Mouse (Mus musculus) A20 (cell line): ENCODE measurements at regions not wholly inside any gene's neighbourhood (a gene's known extent, or its start where the extent isn't known, plus 50 kb on each side); places are given as distances from the start of the nearest gene placed in this dataset.
A peak's percentile ranks its signal among the peaks of the same experiment; 100 is the strongest.
"Not testable (repeated sequence)": the region's sequence is repeated elsewhere in the genome, so short reads cannot be mapped to it uniquely, and the experiment has no call there.

Experiments used
- DNase-seq: peaks from one replicate; pipeline ENCODE4 v3.0.0-alpha.2; 2011; ENCODE audit warnings: low read depth, low spot score

GRCm38 (mm10) chr9:31653788-31654187 is 189.5 kb upstream of the Tmem45b start:
- no peak for DNase-seq

- DNase-seq = no peak
Measured at GRCm38 (mm10) chr9:31650362-31651130, 186.3 kb upstream of the Tmem45b start.

GRCm38 (mm10) chr9:31649073-31649472 is 184.8 kb upstream of the Tmem45b start:
- DNase-seq = no peak

GRCm38 (mm10) chr9:31648551-31648950 is 184.3 kb upstream of the Tmem45b start:
- DNase-seq = no peak

- DNase-seq = no peak
Measured at GRCm38 (mm10) chr9:31645114-31645513, 180.9 kb upstream of the Tmem45b start.

GRCm38 (mm10) chr9:31644106-31644505 is 179.8 kb upstream of the Tmem45b start:
- no peak for DNase-seq

- DNase-seq = no peak
Measured at GRCm38 (mm10) chr9:31642169-31642568, 177.9 kb upstream of the Tmem45b start.

- DNase-seq = no peak
Measured at GRCm38 (mm10) chr9:31628291-31628690, 164.0 kb upstream of the Tmem45b start.

DNA sequence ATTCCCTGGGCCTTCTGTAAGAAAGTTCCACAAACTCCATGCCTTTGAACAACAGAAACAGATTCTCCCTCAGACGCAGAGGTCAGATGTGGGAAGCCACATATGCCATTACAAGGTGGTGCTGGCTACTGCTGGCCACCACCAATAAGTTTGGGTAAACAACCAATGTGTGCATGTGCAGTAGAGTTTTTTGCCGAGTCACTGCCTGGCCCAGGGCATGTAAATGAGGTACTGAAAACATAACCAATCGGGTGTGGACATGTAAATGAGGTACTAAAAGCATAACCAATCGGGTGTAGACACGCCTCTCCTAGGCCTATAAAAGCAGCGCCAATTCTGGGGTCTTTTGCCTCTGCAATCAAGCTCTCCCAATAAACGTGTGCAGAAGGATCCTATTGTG is 157.3 kb upstream of the Tmem45b start:
- not testable (repeated sequence) for DNase-seq

- no peak for DNase-seq
Measured at GRCm38 (mm10) chr9:31619344-31619743, 155.1 kb upstream of the Tmem45b start.

DNA sequence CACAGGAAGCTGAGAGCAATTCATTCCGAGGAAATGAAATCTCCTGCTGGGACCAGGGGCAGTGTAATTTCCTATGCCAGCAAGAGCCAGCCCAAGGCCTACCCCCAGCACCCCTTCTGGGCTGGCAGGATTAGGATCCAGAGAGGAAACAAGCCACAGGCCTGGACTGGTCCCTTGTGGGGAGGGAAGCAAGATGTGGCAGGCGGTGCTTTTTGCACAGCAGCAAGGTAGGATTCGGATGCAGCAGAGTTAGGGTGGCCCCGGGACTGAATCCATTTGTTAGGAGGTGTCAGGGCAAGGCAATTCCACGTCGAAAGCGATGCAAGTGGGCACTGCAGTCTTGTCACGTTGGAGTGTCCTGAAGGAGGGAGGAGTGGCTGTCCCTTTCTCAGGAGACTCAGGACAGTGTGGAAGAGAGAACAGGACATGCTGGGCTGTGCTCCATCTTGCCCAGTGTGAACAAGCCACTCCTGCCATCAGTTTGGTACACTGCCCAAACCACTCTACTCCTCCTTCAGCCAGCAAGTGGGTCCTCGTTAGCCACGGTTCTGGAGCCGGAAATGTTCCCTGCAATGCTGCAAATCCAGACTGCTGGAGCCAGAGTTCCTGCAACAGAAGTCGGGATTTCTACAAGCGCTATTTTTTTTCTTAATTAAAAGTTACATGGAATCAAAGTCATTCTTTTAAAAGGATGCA is 150.1 kb upstream of the Tmem45b start:
- no peak for DNase-seq

DNA sequence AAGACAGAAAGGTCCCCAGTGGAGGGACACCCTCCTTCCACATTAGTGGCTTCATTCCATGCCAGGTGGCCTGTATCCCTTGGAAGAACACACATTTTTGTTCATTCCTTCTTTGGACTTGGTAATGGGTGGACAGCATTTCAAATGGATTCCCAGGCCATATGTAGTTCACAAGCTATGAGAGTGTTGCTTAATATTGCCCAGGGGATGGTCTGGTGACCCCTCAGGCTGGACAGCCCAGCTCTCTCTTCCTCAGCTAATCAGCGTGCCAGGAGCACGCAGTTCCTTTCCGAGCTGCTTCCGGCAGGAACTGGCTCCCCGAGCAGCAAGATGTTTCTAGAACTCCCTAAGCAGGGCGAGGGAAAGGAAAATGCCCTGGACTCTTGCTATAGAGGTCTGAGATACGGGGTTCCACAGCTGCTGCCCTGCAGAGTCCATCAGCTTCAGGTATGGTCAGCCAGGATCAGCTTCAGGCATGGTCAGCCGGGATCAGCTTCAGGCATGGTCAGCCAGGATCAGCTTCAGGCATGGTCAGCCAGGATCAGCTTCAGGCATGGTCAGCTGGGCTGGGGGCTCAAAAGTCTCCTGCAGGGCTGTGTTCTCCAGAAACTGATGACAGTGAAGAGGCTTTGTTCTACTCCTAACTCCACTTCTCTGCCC is 146.9 kb upstream of the Tmem45b start:
- DNase-seq = no peak

DNA sequence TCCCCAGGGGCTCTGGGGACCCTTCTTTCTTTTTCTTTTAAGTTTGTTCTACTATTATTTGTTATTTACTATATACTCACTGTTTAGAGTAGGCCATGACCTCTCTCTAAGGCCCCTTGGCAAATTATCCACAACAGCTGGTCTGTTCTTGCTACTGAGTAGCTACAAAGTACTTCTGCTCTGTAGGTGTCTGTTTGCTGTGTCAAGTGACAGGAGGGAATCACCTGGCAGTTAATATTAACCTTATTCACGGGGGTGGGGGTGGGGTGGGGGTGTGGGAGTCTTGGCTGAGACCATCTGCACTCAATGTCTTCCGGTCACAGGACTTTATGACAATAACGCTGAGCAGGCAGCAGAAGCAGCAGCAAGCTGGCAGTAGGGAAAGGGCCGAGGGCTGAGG is 146.4 kb upstream of the Tmem45b start:
- DNase-seq = no peak

DNA sequence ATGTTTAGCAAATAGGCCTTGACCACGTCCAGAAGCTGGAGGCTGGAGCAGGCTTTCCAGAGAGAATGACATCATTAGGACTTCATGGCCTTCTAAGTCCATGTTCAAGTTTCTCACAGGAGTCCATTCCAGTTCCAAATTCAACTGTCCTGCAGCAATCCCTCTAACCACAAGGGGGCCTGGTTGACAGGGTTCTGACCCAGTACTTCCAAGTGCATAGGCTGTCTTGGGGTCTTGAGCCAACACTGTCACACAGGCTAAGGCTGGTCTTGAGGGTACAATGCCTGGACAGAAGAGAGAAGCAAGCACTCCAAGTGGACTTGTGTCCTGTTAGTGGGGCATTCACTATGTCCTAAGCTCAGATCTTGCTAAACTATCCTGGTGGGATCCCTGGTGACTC is 145.9 kb upstream of the Tmem45b start:
- DNase-seq = peak; percentile 23

- no peak for DNase-seq
Measured at GRCm38 (mm10) chr9:31609731-31610130, 145.5 kb upstream of the Tmem45b start.

DNA sequence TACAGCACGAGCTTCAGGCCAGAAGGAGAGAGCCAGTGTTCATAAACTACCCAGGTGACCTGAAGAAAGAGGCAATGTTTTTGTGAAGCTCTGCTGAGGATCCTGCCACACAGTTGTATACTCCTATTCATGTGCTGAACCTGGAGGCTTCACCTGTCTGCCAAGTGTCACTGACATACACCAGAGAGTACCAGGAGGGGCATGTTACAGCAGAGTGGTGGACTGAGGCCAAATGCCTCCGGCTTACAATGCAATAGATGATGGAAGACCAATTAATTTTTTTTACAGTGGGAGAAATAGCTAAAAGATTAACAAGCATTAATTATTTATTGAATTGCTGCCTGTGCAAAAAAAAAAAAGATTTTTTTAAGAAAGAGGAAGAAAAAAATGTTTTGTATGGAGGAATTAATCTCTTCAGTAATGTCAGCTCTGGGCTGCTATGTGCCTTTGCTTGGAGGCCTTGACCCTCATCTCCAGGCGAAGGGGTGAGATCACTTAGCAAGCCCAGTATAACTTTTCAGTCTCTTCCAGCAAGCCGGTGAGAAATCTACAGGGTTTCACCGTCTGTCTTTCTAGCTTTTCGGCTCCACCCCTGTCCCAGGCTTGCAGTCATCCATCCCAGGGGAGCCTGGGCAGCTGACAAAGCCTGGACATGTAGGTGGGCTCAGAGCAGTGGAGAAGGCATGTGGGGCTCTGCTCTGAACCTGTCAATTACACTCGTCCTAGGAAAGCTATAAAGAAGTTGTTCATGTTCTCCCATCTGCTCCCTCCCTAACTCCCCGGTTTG is 144.0 kb upstream of the Tmem45b start:
- no peak for DNase-seq

DNA sequence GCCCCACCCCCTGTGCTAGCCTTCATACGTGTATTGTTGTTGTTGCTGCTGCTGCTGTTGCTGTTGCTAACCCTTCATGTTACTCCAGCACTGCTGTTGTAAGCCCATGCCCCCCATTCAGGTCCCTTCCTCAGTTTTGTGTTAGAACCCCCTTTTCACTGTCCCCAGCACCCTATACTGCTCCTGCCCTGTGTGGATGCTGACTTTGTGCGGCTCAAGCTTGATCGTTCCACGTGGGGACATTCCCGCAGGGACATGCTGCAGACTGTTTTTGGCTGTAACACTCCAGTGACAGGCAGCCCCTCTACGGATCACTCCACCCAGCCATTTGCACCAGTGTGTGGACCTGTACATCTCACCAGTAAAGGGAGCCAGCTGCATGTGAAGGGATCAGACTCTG is 142.7 kb upstream of the Tmem45b start:
- DNase-seq = no peak

DNA sequence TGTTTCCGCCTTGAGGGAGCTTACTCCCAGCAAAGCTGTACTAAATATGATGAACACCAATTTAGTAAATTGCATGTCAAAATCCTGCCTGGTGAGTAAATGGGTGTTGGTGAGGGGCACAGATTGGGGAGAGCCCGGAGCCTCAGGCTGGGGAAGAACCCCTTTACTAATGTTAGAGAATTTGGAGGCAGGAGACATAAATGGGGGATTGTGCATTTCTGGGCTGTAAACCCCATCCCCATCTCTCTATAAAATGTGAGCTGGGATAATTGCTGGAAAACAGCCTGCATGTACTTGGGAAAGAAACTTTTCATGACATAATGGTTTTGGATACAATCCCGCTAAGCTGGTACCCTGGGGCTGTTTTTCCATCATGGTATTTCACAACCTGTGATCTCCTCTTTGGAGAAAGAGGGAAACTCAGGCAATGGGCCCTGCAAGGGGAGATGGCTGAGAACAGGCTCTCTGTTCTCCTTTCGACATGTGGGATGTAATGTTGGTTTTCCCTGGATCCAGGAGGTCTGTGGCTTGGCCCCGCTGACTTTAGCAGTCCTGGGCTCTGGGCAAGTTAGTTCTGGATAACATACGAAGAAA is 140.3 kb upstream of the Tmem45b start:
- no peak for DNase-seq

DNA sequence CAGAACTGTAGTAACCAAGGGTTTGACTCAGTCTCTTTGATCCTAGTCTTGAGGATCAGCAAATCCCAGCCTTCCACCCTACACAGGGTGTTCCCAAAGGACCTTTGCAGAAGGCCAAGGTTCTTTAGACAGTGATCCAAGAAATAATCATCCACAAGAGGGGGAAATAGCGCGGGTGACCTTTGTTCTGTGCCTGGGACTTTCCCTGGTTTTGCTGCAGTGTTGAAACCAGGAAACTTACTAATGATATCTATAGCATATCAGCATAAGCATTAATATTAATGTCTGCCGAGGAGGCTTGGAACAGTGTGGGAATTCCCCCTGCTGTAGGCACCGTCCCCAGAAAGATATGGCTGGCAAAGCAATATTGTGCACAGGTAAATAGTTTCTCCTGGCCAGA is 138.4 kb upstream of the Tmem45b start:
- DNase-seq = no peak

GRCm38 (mm10) chr9:31595096-31595495 is 130.8 kb upstream of the Tmem45b start:
- DNase-seq = no peak

DNA sequence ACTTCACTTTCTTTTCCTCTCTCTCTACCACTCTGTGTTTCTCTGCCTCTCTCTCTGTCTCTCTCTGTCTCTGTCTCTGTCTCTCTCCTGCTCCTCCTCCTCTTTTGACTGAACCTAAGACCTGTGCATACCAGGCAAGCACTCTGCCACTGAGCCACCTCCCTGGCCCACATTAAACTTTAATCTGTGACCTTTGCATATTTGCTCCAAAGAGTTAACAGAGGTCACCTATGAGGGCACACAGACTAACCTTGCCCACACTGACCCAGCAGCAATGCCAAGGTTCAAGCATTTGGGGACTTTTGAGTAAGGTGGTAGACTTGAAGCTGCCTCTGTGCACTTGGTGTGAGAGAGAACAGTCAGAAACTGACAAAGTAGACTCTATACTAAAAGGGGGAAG is 123.4 kb upstream of the Tmem45b start:
- no peak for DNase-seq

DNA sequence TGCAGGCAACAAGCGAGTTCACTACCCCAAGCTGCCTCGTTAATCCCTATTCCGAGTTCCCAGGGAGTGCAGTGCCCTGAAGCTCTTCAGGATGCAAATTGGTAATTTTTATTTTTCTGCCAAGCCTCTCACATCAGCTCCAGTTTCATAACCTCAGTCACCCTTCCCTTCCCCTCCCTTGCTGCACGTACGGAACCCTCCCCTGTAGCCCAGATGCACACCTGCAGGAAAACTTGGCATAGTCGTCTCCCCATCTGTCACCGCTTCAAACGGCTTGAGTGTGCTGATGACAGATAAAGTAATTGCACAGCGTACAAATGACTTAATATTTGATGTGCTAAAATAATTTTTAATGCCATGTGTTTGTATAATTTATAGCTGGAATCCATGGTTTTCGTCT is 119.7 kb upstream of the Tmem45b start:
- no peak for DNase-seq
